Mouse (Mus musculus) urinary bladder, postnatal 0 days (tissue): ENCODE data around the gene Thnsl2. TPM values are rescaled to one million over a fixed set of nuclear protein-coding genes. Genes with fewer than 3 reads are reported as not detected.

ENCODE experiments used
- polyA plus RNA-seq: library from polyadenylated mRNA; unstranded; fragments of >200 nt; fragmentation: Nextera tagmentation; extraction: Ambion mirVana; gene quantifications from 2 replicates; pipeline ENCODE4 v1.2.1, GENCODE M21; 2015

Gene Thnsl2
- 7.3 and 8.3 TPM in 2 replicates for polyA plus RNA-seq

GRCm38 (mm10) chr6:71143894-71144455 is at the start of gene Thnsl2:
Gene Thnsl2, minus strand, starts transcription at chr6:71144439.

Other genes with a start within 250 kb of the Thnsl2 start
- not detected in 2 replicates for gene Tex37, start 225.5 kb downstream of the Thnsl2 start, polyA plus RNA-seq
- not detected in 2 replicates for gene Foxi3, start 187.9 kb downstream of the Thnsl2 start, polyA plus RNA-seq
- gene Fabp1, start 55.4 kb upstream of the Thnsl2 start, polyA plus RNA-seq = 2.6 and 7.7 TPM in 2 replicates
- 60.7 and 71.5 TPM in 2 replicates for gene Krcc1, start 127.2 kb upstream of the Thnsl2 start, polyA plus RNA-seq
- gene Smyd1, start 177.8 kb upstream of the Thnsl2 start, polyA plus RNA-seq = 0.31 and 0.52 TPM in 2 replicates
- gene Cd8b1, start 178.3 kb upstream of the Thnsl2 start, polyA plus RNA-seq = 0.08 TPM in 1 of 2 replicates, not detected in the other
- not detected in 2 replicates for gene Cd8a, start 229.0 kb upstream of the Thnsl2 start, polyA plus RNA-seq